Mouse (Mus musculus) megakaryocyte, embryonic 14.5 days (primary cell): ENCODE results near the gene Pex5l.

Experiments used
- FLI1 ChIP-seq: IDR thresholded peaks from 2 replicates; pipeline ENCODE4 v1.6.1; 2012; ENCODE audit warnings: low read length, inconsistent platforms, mixed read lengths
- GATA1 ChIP-seq: IDR thresholded peaks from 3 replicates; pipeline ENCODE4 v1.6.1; 2012; ENCODE audit warnings: mixed read lengths, low read length, inconsistent platforms, borderline replicate concordance

- TF ChIP-seq GATA1 (no peak), FLI1 (no peak)
Observed at GRCm38 (mm10) chr3:33060343-33060937, 82.6 kb downstream of the Pex5l start.
